Mouse (Mus musculus) lung, adult 10 weeks (tissue): ENCODE data around the gene Crlf3. TPM values are rescaled to one million over a fixed set of nuclear protein-coding genes. Genes with fewer than 3 reads are reported as not detected.

Experiments used
- polyA plus RNA-seq: library from polyadenylated mRNA; stranded (reverse); fragments of 350-450 nt; fragmentation: Illumina TruSeq; extraction: RNeasy Lipid Tissue Mini Kit (QIAGEN cat#74804); gene quantifications from one replicate; pipeline ENCODE4 v1.2.3, GENCODE M21; 2014; ENCODE audit warnings: low read depth, low replicate concordance; ENCODE audit not compliant: insufficient read depth

The Crlf3 gene
- 28.7 TPM for polyA plus RNA-seq

DNA sequence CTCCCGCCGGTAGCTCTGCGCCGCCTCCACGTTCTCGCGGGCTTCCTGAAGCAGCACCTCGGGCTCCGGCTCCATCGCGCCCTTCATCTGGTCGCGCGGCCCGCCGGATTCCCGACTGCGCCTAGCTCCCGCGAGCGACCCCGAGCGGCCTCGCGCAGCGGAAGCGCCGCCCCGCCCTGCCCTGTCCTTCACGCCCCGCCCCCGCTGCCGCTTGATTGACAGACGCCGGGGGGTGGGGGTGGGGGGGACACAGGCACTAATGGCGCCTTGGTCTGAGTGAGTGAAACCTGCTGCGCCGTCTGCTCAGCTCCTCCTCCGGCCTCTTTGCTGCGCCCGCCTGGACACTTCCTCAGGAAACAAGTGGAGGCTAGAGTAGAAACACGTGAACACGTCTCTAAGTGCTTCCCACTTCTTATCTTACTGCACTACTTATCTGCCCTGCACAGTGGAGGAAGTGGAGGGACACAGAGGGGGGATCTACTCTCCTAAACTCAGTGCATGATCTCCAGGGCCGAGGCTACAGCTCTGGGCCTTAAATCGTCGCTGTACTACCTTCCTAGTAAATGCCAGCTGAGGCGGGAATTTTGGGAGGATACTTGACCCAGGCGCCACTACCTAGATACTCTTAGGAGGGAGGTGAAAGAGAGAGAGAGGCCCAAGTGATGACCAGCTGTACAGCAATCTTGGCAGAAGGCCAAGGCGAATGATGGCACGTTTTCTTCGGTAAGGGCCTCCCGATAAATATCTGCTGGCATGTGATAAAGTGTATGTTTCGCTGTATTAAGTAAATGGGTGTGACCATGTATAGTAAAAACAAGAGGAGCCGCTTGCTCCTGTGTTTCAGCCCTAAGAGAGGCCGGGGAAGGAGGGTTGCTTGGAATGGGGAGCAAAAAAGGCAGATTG, at the start of gene Crlf3:
Gene Crlf3, minus strand, starts transcription at position 166 of the 903 bp plus-strand sequence.

GRCm38 (mm10) chr11:80088917-80089816, 8.4 kb upstream of the Crlf3 start, which contains the start of gene Atad5:
TSS of gene Atad5 (plus strand) at chr11:80089400.

Other genes starting within 250 kb of the Crlf3 start
- 15.4 TPM for gene Utp6, start 118.6 kb downstream of the Crlf3 start, polyA plus RNA-seq
- 15.1 TPM for gene Suz12, start 87.9 kb downstream of the Crlf3 start, polyA plus RNA-seq
- gene Atad5, start 8.4 kb upstream of the Crlf3 start, polyA plus RNA-seq: 0.53 TPM
- 10.1 TPM for gene Tefm, start 61.2 kb upstream of the Crlf3 start, polyA plus RNA-seq
- gene Adap2, start 73.1 kb upstream of the Crlf3 start, polyA plus RNA-seq: 3.1 TPM
- 8.9 TPM for gene Rnf135, start 102.9 kb upstream of the Crlf3 start, polyA plus RNA-seq
- 24.8 TPM for gene Rhot1, start 128.0 kb upstream of the Crlf3 start, polyA plus RNA-seq
- 1.9 TPM for gene Rhbdl3, start 219.9 kb upstream of the Crlf3 start, polyA plus RNA-seq